Mouse (Mus musculus) heart, adult 18-20 months (tissue): ENCODE data around the gene Mettl27. TPM values are rescaled to one million over a fixed set of nuclear protein-coding genes. Genes with fewer than 3 reads are reported as not detected.
A peak's percentile ranks its signal among the peaks of the same experiment; 100 is the strongest.
"Not testable (repeated sequence)": the region's sequence is repeated elsewhere in the genome, so short reads cannot be mapped to it uniquely, and the experiment has no call there.

Experiments
- DNase-seq, 2 experiments: peaks; one replicate each; pipeline ENCODE4 v3.0.0; 2021 to 2022; ENCODE audit warnings: mixed read lengths in 1 of 2
- total RNA-seq, 2 experiments: library from RNA; stranded (reverse); gene quantifications; 2 replicates each; pipeline ENCODE4 v1.2.3; 2021

Gene Mettl27
- total RNA-seq, 2 experiments from 2014 or later, result 5.7 to 7.2 TPM

DNA sequence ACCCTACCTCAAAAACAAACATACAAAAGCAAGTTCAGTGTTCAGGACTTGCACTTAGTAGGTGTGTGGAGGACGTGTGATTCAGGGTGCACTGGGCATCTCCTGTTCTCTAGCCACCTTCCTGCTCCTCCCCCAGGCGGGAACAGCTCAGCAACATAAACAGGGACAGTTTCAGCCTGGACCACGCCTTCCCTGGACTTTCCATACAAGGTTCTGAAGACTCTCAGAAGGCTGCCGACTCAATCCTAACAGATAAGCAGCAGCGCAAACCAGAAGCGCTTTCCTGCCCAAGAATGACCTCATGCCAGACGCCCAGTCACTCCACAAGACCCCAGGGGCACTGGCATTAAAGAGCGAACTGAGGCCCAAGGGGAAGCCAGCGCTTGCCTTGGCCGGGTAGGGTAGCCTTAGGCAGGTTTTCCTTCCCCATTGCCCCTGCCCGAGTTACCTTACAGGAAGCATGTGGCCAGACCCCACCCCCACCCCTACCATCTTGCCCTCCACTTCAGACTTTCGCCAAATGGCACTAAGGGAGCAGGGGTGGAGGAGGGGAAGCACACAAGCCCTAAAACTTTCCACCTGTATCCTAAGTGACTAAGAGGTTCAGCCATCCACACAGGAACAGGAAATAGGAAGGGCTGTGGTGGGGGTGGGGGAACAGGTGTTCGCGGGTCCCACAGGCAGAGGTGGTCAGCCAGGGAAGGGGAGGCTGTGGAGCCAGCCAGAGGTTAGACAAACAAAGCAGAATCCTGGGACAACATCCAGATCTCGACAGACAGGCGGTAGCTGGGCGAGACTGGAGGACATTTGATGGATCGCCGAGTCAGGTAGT is 19.1 kb downstream of the Mettl27 start:
- DNase-seq, result peak; percentile 29 to 62

DNA sequence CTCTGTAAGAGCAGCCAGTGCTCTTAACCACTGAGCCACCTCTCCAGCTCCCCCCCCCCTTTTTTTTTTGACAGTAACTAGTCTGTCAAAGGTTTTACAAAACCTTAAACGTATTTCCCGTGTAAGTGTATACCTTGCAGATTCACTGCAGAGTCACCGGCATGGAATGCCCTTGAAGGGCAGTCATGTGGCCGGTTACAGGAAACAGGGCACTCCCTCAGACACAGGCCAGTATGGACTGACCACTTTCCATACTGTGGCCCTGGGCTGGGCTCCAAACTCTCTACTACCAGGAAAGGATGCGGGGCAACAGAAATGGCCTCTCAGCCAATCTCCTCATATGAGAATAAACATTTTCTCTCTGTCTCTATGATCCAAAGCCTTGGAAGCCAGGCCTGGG is 23.3 kb downstream of the Mettl27 start:
- DNase-seq, result no peak

- DNase-seq, result peak; percentile 81 to 82
Measured at GRCm38 (mm10) chr5:134959114-134959513, 26.9 kb downstream of the Mettl27 start.

- no peak for DNase-seq
Measured at GRCm38 (mm10) chr5:134960430-134960829, 28.3 kb downstream of the Mettl27 start.

DNA sequence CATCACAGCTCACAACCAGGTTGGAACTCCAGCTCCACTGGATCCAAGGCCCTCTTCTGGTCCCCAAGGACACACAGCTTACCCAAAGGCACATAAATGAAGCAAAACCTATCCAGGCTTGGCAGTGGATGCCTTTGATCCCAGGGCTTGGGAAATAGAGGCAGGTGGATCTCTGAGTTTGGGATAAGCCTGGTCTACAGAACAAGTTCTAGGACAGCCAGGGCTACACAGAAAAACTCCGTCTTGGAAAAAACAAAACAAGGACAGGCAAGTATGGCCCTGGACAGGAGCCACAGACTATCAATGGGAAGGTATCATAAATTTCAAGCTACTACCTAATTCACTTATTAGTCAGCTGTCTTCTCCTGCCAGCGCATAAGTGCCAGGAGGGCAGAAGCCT is 29.4 kb downstream of the Mettl27 start:
- no peak for DNase-seq

DNA sequence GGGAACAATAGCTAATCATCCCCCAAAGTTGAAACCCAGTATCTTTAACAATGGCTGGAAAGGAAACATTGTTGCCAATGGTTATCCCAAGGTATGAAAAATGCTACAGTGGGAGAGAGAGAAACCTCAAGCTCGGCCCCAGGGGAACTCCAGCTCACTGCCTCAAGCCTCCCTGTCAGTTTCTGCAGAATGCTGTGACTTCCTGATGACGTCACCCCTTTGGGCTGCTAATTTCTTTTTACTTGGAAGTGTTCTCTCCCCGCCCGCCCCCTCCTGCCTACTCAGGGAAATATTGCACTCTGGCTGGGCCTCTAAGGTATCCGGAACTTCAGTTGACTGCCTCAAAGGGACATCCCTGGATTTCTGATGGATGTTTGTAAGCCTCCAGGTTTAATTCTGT is 31.4 kb downstream of the Mettl27 start:
- peak; percentile 40 to 57 for DNase-seq

DNA sequence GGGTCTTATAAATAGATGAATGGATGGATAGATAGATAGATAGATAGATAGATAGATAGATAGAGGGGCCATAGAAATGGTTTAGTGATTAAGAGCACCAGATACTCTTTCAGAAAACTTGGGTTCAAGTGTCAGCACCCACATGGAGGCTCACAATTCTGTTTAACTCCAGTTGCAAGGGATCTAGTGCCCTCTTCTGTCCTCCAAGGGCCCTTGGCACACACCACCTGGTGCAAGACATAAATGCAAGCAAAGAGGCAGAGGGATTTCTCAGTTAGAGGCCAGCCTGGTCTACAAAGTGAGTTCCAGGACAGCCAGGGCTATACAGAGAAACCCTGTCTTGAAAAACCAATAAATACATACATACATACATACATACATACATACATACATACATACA is 32.5 kb downstream of the Mettl27 start:
- DNase-seq, result not testable (repeated sequence)

DNA sequence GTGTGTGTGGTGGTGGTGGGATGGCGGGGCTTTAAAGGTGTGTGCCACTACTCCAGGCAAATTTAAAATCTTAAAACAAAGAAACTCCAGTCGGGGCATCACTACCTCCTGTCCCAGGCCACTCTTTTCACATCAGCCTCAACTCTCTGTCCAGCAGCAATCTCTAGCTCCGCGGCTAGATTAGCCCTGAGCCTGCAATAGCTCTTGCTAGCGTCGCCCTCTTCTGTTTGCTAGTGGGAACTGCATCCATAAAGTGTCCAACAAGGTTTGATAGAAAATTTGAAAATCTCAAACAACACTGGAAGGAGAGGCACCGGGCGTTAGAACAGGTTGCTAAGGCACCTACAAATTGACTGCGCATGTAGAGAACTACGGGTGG is 33.3 kb downstream of the Mettl27 start:
- peak; percentile 67 to 87 for DNase-seq

DNA sequence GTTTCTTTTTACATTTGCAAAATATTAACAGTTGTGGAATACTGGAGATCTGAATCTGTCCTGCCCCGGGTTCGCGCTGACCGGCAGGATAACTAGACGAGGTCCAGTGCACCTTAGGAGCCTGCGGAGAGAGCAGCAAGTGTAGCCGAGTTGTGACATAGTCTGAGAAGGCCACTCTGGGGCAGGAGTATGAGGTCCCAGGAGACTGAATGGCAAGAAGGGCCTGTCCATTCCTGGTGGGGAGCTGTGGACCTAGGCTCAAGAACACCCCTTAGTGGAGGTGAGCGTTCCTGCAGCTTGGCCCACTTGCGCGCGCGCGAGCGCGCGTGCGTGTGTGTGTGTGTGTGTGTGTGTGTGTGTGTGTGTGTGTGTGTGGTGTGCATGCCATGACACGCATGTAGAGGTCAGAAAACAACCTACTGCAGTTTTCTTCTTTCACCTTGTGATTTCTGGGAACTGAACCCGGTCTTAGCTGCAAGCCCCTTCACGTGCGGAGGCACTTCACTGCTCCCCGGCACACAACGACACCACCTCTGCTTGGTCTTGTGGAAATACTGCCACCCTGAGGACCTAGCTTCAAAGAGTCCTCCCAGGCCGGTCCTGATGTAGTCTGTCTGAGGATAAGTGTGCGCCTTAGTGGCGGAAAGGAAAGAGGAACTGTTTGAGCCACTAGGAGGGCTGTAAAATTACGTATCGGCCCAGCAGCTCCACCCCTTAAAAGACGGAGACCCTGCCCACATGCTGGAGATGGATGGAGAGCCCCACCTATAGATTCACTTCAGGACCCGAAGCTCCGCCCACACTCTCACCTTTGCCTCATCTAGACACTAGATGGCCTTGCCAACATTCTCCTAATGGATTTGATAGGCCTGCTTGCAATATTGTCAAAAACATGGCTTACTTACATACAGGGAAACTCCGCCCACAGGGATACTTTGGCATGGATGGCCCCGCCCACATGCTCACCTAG is 34.0 kb downstream of the Mettl27 start:
- DNase-seq, result peak; percentile 38 to 39

DNA sequence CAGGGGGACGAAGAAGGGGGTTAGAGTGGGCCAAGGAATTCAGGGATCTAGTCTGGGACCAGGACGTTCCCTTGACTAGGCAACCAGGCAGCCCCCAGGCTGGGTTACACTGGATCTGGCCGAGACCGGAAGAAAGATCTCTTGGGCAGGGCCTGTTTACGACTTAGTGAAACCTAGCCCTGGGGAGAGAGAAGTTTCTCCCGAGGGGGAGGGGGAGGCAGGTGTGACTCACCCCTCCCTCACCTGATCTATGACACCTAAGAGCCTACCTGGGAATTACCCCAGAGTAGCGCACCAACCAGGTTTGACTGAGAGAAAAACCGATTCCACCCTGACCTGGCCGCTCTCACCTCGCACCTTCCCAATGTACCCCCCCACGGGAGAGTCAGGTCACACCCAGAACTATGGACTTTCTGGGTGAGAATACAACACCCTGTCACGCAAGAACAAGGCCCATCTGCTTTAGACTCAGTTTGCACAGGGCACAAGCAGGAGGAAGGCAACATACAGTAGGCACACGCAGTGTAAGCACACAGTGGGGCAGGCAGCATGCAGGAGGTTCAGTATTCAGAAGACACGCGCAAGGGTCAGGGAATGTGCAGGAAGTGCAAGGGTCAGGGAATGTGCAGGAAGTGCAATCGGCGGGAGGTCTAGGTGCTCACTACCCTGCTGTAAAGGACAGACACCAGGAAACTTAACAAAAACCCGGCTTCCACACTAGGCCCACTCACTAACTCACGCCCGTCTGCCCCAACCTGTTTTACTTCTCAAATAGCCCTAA is 35.2 kb downstream of the Mettl27 start:
- DNase-seq, result no peak

GRCm38 (mm10) chr5:134970671-134971070 is 38.5 kb downstream of the Mettl27 start:
- DNase-seq, result no peak

DNA sequence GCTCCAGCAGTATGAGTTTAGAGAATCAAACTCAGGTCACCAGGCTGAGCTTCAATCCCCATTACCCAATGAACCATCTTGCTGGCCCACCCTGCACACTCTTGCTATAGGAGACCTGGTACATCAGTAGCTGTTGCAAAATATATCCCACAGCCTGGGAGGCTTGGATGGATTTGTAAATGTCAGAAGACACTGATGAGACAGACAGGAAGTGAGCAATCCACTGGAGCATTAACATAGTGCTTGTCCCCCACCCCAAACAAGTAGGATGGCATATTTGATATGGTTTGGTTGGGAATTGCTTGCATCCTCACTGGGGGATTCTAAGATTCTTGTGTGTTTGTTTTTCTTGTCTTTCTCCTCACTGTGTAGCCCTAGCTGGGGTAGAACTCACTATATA is 40.9 kb downstream of the Mettl27 start:
- DNase-seq, result no peak

DNA sequence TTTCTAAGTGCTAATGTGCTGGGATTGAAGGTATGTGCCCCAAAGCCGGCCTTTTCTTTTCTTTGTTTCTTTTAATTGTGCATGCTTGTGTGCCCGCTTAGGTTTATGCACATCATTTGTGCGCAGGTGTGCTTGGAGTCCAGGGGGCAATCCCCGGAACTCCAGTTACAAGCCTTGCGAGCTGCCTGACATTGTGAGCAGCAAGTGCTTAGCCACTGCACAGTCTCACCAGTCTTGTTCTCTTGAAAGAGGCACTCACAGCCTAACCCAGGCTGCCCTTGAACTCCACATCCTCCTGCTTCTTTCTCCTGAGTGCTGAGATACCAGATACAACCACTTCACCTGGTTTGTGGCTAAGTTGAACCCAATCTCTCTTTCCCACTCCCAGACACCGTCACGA is 41.4 kb downstream of the Mettl27 start:
- DNase-seq, result no peak

DNA sequence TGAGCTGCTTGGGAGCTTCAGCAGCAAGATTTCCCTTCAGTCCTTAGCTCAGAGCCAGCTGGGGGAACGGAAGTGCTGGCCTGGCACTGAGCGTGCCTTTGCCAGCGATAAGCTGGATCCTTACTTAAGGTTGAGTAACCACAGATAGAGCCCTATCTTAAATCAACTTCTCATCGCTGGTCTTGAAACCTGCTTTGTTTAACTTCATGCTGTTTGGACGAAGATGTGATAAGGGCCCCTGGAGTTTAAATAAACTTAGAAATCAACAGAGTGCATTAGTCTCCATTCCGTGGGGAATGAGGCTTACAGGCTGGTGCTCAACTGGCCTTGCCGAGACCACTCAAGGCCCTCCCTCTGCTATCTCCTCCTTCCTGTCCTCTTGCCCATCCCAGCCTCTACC is 42.1 kb downstream of the Mettl27 start:
- DNase-seq, result peak in 1 of 2 experiments; percentile 9

DNA sequence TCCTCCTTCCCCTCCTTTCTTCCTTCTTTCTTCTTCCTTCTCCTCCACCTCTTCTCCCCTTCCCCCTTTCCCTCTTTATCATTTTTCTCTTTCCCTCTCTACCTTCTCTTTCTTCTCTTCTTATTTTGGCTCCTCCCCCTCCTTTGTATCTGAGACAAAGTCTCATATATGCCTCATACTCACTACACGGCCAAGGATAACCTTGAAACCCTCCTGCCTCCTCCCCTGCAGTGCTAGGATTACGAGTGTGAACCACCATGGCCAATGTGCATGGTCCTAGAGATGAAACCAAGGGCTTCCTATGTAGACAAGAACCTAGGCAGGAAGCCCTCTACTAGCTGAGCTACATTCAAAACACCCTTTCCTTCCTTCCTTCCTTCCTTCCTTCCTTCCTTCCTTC is 42.8 kb downstream of the Mettl27 start:
- no peak for DNase-seq

- no peak for DNase-seq
Measured at GRCm38 (mm10) chr5:134976164-134976563, 44.0 kb downstream of the Mettl27 start.

DNA sequence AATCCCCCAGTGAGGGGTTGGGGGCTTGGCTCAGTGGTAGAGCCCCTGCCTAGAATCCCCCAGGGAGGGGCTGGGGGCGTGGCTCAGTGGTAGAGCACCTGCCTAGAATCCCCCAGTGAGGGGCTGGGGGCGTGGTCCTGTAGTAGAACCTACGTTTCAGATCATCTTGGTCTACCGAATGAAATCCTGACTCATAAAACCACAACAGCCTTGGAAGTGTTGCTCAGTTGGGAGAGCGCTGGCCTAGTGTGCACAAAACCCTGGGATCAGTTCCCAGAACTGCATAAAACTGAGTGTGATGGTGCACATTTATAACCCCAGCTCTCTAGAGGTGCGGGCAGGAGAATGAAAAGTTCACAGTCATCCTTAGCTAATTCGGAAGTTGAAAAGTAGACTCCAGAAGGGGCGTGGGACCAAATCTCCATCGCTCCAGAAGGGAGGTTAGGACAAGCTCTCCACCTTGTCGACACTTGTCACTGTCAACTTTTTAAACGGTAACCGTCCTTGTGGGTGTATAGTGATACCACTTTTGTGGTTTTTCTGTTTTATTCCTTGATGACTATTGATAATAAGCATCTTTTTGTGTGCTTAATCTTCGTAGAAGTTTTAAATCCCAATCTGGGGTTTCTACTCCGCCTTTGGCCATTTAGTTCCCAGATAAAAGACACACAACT is 44.5 kb downstream of the Mettl27 start:
- no peak for DNase-seq

GRCm38 (mm10) chr5:134977837-134978236 is 45.7 kb downstream of the Mettl27 start:
- no peak for DNase-seq

DNA sequence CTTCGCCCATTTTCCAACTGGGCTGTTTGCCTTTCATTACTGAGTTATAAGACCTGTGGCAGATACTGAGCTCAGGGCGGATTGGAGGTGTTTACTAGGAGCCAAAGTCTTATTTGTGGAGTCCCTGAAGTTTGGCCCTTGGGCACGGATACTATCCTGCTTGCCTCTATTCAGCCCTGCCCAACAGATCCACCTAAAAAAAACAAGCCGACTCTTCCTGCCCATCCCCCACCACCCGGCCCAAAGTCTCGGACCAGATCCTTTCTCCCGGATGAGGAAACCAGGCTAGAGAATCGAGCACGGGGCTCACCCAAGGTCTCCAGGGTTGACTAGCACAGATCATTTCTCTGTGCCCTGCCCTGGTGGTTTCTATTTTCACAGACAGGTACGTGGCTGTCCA is 49.0 kb downstream of the Mettl27 start:
- DNase-seq, result no peak

- DNase-seq, result no peak
Measured at GRCm38 (mm10) chr5:134983111-134983510, 50.9 kb downstream of the Mettl27 start.

GRCm38 (mm10) chr5:134983771-134984170 is 51.6 kb downstream of the Mettl27 start:
- DNase-seq, result no peak
